Comparison of ENCODE assay signal across 8 mouse cellular contexts in genomic region chr10:59295241-59295811, GRCm38 (mm10). TPM values are rescaled to one million over a fixed set of nuclear protein-coding genes. Genes with fewer than 3 reads are reported as not detected.
DNase-seq lines count a peak whose midpoint lies in the region; ATAC-seq lines count a peak whose summit lies in the region.

No protein-coding gene starts in this region.

- intact Hi-C loops in left cerebral cortex, postnatal 36 days (cut with DNase I) = loop anchor here (5.0 kb wide), 3 partner anchors 62 to 572 kb away; no protein-coding TSS in a partner anchor

- no peak overlapping the region for H3K4me2 ChIP-seq in midbrain, embryonic 13.5 days (replicated peaks)

- H3K4me1 ChIP-seq in heart, embryonic 10.5 days = no peaks in the 10 kb centered on the region
- no peaks in the 10 kb centered on the region for H3K4me1 ChIP-seq in midbrain, embryonic 13.5 days (replicated peaks)

- peak; percentile 96 for DNase-seq in heart, adult 11 months
- DNase-seq in heart, embryonic 10.5 days (ENCODE audit: low spot score) = no peak
- DNase-seq in adrenal gland, postnatal 36 days = peak; percentile 68 to 80
- DNase-seq in induced T-regulatory cell, adult 2 months (ENCODE audit: low read depth) = peak; percentile 83
- peak; percentile 40 to 56 for DNase-seq in left cerebral cortex, postnatal 36 days (ENCODE audit: low spot score in 2 of 2)
- DNase-seq in spleen, adult 18-20 months = peak; percentile 47 to 76

- H3K27me3 ChIP-seq in heart, embryonic 10.5 days (ENCODE audit: insufficient read depth, poor library complexity, severe bottlenecking) = peaks cover 6% of the 10 kb centered on the region; the same call in 1 of the 2 replicates
- H3K27me3 ChIP-seq in midbrain, embryonic 13.5 days = no peaks in the 10 kb centered on the region

- no peak overlapping the region for H3K9ac ChIP-seq in midbrain, embryonic 13.5 days (replicated peaks)

- 63% methylated on average over 8 of the region's 8 CpGs for WGBS in heart, embryonic 10.5 days
- WGBS in midbrain, embryonic 13.5 days = 68% methylated on average over 8 of the region's 8 CpGs

- H3K36me3 ChIP-seq in heart, embryonic 10.5 days = no peaks in the 10 kb centered on the region
- no peaks in the 10 kb centered on the region for H3K36me3 ChIP-seq in midbrain, embryonic 13.5 days

- H3K9me3 ChIP-seq in heart, embryonic 10.5 days = no peaks in the 10 kb centered on the region
- no peaks in the 10 kb centered on the region for H3K9me3 ChIP-seq in midbrain, embryonic 13.5 days

- H3K27ac ChIP-seq in heart, embryonic 10.5 days = no peak overlapping the region
- H3K27ac ChIP-seq in midbrain, embryonic 13.5 days = no peak overlapping the region

- H3K4me3 ChIP-seq in heart, embryonic 10.5 days = no peak overlapping the region
- H3K4me3 ChIP-seq in midbrain, embryonic 13.5 days (replicated peaks) = no peak overlapping the region

- peak; percentile 65; the same call in 1 of the 2 replicates for ATAC-seq in erythroblast, adult 5-6 weeks (replicated peaks; ENCODE audit: low FRiP score, poor library complexity, severe bottlenecking)
- peak; percentile 15; the same call in 1 of the 2 replicates for ATAC-seq in midbrain, embryonic 13.5 days

RNA-seq across cellular contexts. Expression of gene P4ha1, which starts 27.8 kb away (rescaled TPM):
- 55.0 and 66.4 TPM in 2 replicates for polyA plus RNA-seq in heart, embryonic 10.5 days (2016; fragmentation: Nextera tagmentation; extraction: Ambion mirVana)
- 10 to 100 TPM; 31.1 to 73.6 TPM for total RNA-seq in adrenal gland, postnatal 36 days (2021)
- total RNA-seq in erythroblast, adult 5-6 weeks (2015; ENCODE audit: low replicate concordance) = 3.5 and 6.9 TPM in 2 replicates
- total RNA-seq in erythroblast, adult 5-6 weeks (2017; ENCODE audit: low replicate concordance) = 7.7 and 12.3 TPM in 2 replicates
- total RNA-seq in left cerebral cortex, postnatal 36 days (2021) = 10 to 100 TPM; 31.7 to 45.5 TPM
- 23.1 and 27.4 TPM in 2 replicates for polyA plus RNA-seq in midbrain, embryonic 13.5 days (2015; fragmentation: Nextera tagmentation; extraction: Ambion mirVana)
